Mouse (Mus musculus): ENCODE data around the gene Spaar.
"Not testable (repeated sequence)": the region's sequence is repeated elsewhere in the genome, so short reads cannot be mapped to it uniquely, and the experiment has no call there.

The Spaar gene

DNA sequence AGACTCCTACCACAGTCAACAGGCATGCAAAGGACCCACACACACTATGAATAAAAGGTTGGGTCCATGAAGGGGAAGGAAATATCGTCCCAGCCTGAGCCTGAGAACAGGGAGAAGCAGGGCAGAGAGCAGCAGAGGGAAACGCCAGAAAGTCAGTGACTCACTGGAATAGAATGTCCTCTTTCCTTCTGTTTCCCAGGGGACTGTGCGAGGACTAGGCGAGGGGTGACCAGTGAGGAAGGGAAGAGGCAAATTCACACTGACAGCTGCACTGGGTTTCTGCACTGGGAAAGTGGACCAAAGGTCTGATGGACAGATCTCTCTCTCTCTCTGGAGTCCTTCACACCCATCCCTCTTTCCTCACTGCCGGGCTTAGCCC lies 1.3 kb upstream of the Spaar start:
- DNase-seq (ENCODE audit: low spot score), result no peak

DNA sequence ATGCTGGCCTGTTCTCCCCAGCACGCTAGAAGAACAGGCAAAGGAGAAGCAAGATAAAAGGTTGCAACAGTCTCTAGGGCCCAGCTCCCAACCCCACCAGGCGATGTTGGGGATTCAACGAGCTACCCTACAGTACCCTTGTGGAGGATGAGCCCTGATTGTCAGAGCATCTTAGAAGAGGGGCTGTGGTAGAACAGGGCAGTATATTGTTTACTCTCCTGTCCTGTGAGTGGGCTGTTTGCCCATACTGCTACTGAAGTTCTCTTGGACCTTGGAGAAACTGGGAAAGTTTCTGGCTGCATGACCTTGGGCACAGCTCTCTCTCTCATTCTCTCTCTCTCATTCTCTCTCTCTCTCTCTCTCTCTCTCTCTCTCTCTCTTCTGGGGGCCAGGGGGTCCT lies 708 bp upstream of the Spaar start:
- no peak for DNase-seq (ENCODE audit: low spot score)

DNA sequence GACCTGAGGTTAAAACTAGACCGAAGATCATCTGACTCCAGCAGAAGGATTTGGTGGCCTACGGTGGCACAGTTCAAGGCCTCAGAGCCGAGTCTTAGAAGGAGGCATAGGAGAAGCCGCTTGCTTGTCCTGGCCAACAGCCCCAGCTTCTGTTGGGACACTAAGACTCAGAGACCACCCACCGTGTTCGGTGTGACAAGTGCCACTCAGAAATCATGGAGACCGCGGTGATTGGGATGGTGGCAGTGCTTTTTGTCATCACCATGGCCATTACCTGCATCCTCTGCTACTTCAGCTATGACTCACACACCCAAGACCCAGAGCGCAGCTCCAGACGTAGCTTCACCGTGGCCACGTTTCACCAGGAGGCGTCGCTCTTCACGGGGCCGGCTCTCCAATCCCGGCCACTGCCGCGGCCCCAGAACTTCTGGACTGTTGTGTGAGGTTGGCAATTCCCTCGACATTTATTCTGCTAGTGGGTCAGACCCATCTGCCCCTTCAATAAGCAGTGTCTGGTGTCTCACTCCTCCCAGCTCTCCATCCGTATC lies 990 bp downstream of the Spaar start:
- DNase-seq (ENCODE audit: low spot score), result no peak

DNA sequence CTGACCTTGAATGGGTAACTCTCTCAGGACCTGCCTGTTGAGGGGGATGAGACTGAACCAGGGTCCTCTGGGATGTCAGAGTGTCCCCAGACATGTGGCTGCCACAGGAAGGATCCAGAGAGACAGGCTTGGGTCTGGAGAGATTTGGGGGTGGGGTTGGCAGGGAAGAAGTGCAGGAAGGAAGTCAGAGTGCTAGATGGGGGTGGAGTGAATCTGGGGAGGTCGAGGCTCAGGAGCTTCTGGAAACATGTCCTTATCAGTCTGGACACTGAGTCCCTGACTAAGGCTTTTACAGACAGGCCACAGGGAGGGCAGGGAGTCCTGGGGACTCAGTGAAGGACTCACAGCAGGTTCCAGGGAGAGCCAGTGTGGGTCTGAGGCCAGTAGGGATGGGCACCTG lies 2.3 kb downstream of the Spaar start:
- no peak for DNase-seq (ENCODE audit: low spot score)

DNA sequence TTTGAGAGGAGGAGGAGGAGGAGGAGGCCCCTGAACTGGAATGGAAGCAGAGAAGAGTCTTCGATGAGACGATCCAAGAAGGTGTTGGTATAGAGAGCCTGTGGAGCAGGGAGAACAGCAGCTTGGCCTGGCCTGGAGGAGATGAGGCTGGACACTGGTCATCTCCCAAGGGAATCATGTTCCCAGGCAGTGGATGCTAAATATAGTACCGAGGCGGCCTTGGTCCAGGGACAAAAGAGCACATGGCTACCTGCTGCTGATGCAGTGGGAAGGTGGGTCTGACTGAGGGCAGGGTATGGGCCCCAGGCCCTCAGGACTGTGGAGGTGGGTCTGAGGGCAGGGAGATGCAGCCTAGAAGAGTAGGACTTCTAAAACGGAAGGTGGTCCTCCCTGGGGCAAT lies 3.4 kb downstream of the Spaar start:
- no peak for DNase-seq (ENCODE audit: low spot score)

DNA sequence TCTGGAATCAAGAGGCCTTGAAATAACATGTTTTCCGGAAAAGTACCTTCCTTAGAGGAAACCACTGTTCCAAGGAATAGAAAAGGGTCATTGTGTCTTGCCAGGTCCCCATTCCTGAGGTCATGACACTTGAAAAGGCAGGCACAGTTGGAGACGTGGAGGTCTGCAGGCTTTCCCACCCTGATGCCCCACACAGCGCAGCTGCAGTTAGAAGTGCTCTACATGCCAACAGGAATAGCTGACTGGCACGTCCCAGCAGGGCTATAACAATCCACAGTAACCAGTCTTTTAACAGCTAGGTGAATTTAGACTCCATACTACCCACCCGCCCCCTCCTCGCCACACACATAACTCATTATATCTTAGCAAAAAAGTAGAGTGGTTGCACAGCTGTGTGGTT lies 7.3 kb downstream of the Spaar start:
- no peak for DNase-seq (ENCODE audit: low spot score)

DNA sequence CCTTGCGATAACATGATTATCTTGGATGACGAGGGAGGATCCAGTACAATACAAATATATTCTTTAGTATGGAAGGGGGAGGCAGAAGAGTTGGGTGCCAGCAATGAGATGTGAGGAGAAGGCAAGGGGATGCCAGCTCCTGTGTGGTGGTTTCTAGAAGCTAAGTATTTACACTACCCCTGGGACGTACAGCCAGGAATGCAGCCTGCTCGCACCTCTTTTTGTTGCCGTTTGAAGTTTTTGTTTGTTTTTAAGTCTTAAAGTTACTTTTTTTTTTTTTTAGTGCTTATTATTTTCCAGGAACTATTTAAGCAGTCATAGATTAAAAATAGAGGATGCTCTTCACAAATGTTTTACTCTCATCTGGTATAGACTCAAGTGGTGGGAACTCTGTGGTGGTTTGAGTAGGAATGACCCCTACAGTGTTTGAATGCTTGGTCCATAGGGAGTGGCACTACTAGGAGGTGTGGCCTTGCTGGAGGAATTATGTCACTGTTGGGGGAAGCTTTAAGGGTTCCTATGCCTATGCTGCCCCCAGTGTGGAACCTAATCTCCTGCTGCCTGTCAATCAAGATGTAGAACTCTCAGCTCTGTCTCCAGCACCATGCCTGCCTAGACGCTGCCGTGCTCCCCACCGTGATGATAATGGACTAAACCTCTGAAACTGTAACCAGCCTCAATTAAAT lies 9.3 kb downstream of the Spaar start:
- no peak for DNase-seq (ENCODE audit: low spot score)

DNA sequence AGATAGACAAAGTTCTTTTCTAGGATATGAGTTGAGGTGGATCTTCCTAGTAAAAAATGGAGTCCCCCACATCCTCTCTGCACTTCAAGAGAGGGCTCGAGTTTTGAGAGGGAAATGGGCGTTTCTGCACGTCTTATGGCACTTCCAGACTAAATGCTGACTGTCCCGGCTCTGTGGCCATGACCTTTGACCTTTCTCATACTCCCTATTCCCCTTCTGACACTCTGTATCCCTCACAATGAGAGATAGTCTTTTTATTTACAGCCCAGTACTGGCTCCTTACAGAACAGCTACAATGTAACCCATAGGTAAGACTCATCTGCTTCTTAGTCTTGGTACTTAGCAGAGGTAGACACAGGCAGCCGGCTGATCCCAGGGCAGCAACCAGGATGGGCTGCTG lies 11.7 kb downstream of the Spaar start:
- peak; percentile 72 for DNase-seq (ENCODE audit: low spot score)

DNA sequence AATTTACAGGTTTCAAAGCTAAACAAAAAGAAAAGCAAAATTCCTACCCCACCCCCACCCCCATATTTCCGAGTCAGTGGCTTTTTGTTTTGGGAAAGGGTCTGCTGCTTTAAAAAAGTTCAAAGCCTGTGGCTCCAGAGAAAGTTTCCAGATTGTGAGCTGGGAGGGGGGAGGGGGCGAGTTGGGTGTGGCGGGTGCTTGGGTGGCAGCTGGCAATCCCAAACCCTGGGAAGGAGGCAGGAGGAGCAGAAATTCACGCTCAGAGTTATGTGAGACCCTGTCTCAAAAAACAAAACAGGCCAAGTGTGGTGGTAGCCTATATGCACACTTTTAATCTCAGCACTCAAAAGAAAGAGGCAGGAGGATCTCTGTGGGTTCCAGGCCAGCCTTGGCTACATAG lies 12.8 kb downstream of the Spaar start:
- no peak for DNase-seq (ENCODE audit: low spot score)

DNA sequence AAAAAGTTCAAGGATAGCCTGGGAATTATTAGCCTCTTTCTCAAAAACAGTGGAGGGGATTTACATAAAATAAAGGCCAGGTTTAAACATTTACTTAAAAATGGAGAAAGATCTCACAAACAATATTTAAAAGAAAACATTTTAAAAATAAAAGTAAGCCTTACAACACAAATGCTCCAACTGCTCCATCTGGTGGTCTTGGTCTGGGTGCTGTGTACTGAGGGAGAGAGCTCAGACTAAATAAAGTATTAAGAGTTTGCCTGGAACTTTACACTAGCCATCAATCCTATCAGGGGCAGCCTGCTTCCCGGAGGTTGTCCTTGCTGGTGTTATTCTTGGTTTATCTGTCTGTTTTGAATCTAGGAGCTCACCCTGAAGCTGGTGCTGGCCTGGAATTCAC lies 13.3 kb downstream of the Spaar start:
- no peak for DNase-seq (ENCODE audit: low spot score)

DNA sequence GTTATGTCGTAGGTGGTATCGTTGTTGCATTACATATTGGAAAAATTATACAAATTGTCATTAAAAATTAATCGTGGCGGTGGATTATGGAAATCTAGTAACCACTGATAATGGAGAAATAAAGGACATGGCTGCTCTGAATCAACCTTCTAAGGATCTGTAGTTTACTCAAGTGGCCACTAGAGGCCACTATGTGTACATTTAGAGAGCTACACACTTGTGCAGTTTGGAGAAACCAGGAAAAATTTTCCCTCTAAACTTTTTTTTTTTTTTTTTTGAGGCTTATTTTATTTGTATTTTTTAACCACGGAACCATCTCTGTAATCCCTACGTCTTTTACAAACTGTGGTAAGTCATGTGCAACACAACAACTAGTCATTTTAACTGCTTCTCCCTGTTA lies 15.4 kb downstream of the Spaar start:
- DNase-seq (ENCODE audit: low spot score), result no peak

- no peak for DNase-seq (ENCODE audit: low spot score)
Observed at GRCm38 (mm10) chr4:43757213-43757612, 27.4 kb downstream of the Spaar start.

DNA sequence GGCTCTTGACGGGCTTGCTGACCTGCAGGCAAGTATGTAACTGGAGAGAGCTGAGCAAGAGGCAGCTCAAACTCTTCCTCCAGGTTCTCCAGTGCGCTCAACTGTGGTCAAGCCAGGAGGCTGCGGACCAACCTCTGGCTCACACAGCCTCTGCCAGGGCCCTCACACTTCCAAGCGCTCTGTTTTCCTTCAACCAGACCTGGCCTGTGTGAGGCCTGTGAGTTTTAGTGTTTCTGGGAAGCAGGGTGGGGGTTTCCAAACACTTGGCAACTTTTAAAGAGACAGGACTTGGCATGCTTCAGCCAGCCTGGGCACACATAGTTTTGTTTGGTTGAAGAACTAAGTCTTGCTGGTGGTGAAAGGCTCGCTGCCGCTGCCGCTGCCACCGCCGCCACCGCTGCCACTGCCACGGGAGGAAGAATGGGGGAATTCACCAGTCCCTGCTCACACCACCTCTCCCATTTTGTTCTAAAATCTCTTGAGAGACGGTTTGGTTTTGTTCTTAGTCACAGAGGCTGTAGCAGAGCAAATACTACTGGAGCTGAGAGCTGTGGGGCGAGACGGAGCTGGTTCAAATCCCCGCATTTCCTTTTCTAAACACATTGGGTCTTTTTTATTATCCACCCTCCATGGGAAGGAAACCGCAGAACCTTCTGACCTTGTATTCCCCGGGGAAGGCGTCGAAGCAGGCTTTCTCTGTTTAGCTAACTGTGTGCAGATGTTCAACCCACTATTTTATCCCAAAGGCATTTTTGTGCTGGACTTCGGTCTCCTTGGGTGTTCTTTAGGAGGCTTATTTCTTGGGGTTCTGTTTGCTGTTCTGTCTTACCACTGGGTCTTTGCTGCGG lies 30.0 kb downstream of the Spaar start:
- no peak for DNase-seq (ENCODE audit: low spot score)

DNA sequence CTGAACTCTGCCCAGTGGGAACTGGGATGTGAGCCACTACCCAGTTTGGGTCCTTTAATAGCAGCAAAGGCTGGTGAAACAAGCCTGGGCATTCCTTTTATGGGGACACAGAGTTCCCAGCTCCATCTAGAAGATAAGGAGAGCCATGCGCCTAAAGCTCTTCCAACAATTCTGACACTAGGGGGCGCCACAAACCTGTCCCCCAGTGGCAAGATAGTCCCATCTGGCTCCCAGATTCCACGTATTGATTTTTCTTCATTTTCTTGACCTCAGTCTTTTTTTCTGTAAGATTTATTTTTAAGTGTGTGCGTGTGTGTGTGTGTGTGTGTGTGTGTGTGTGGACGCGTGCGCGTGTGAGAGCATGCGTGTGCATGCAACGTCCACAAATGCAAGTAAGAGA lies 30.6 kb downstream of the Spaar start:
- DNase-seq (ENCODE audit: low spot score), result peak; percentile 56

DNA sequence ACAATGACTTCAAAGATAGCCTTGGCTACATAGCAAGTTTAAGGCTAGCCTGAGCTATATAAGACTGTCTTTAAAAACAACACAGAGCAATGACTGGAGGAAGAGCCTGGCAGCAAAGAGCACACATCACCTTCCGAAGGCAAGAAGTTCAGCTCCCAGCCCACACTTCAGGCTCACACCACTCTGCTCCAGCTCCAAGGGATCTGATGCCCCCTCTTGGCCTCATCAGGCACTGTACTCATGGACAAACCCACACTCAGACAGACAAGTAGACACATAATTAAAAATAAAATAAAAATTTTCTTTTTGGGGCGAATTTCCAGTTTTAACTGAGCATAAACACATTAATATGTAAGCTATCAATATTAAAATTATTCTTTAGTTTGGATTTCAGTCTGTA lies 31.5 kb downstream of the Spaar start:
- no peak for DNase-seq (ENCODE audit: low spot score)

DNA sequence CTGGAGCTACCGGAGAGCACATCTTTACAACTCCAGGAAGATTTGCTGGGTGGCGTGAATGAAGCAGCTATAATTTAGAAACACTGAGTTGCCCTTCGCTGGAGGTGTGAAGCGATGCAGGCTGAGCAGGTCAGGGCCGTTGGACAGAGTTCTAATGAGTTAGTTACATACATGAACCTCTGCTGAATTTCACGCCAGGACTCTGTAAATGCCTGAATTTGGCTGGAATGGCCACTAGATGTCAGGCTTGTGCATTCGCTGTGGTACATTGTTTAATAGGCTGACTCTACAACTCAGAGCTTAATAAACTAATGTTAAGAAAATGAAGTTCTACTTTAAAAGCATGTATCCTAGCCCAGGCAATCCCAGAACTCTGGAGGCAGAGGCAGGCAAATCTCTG lies 33.6 kb downstream of the Spaar start:
- DNase-seq (ENCODE audit: low spot score), result no peak

GRCm38 (mm10) chr4:43768341-43768740 lies 38.5 kb downstream of the Spaar start:
- DNase-seq (ENCODE audit: low spot score), result no peak

GRCm38 (mm10) chr4:43769374-43769773 lies 39.5 kb downstream of the Spaar start:
- DNase-seq (ENCODE audit: low spot score), result no peak

DNA sequence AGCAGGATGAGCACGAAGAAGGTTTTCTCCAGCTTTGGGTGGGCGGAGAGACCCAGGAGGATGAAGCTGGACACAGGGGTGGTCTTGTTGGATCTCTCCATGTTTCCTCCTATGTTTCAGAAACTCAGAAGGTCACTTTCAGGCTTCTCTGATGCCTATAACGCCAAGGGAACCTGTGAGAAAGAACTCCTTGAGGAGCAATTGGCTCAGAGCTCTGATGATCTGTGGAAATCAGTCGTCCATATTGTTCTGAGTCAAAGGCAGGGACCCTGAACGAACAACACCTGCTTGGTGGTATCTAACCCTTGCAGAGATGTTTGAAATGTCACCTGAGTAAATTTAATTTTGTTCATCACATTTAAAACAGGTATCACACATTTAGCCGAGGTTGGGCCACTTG lies 41.1 kb downstream of the Spaar start, which contains the start of gene Olfr159:
TSS of gene Olfr159 (minus strand) at position 101 of the 400 bp plus-strand sequence.
- DNase-seq (ENCODE audit: low spot score), result no peak

- peak; percentile 57 for DNase-seq (ENCODE audit: low spot score)
Observed at GRCm38 (mm10) chr4:43771626-43772025, 41.8 kb downstream of the Spaar start.

DNA sequence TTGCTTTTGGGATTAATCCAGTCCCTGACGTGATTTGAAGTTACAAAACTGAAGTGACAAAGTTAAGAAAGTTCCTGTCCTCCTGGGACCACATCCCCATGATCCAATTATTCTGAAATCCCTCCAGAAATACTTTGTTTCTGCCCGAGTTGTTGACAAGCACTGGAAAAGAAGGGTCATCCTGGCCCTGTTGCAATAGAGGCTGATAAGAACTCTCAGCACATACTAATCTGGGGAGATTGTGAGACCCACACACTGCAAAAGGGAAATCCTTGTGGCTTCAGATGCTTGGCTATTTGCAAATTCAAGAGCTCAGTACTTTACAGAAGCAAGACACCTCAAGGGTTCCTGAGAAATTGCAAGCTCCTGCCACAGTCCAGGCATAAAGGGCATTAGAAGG lies 42.5 kb downstream of the Spaar start:
- DNase-seq (ENCODE audit: low spot score), result no peak

GRCm38 (mm10) chr4:43795296-43795695 lies 65.5 kb downstream of the Spaar start:
- DNase-seq (ENCODE audit: low spot score), result no peak

- DNase-seq (ENCODE audit: low spot score), result not testable (repeated sequence)
Observed at GRCm38 (mm10) chr4:43795844-43796243, 66.0 kb downstream of the Spaar start.
